Mouse (Mus musculus): ENCODE results near the gene Map2k3. TPM values are rescaled to one million over a fixed set of nuclear protein-coding genes. Genes with fewer than 3 reads are reported as not detected.

Map2k3 gene
- polyA plus RNA-seq, 1 experiment from 2014 or later, result 73.2 TPM

DNA sequence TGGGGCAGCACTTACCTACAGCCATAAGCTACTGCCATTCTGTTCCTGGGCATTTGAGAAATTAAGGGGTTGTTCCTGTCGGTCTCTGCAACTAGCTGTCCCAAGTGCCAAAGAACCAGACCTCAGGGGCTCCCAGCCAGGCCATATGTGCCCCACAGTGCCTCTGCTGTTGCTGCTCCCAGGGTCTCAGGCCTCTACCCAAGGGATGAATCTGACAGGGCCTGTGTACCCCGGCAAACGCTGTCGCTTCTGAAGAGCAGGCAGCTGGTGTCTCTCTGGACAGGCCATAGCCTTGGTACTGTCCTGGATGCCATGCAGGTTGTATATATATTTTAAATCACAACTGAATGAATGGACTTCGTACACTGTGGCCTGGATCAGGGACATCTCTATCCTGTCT, 20.1 kb downstream of the Map2k3 start:
- no peaks in the 10 kb centered on the region for H3K9me3 ChIP-seq
- WGBS, result 95% methylated on average over 5 of the region's 5 CpGs
- no peak overlapping the region for H3K4me3 ChIP-seq
- no peak overlapping the region for H3K27ac ChIP-seq
- peaks cover 60% of the 10 kb centered on the region for H3K36me3 ChIP-seq (replicated peaks)
- no peak for DNase-seq (ENCODE audit: extremely low spot score, low spot score)
- no peaks in the 10 kb centered on the region for H3K27me3 ChIP-seq (ENCODE audit: poor library complexity, severe bottlenecking)
- H3K4me1 ChIP-seq, result peaks cover 14% of the 10 kb centered on the region

DNA sequence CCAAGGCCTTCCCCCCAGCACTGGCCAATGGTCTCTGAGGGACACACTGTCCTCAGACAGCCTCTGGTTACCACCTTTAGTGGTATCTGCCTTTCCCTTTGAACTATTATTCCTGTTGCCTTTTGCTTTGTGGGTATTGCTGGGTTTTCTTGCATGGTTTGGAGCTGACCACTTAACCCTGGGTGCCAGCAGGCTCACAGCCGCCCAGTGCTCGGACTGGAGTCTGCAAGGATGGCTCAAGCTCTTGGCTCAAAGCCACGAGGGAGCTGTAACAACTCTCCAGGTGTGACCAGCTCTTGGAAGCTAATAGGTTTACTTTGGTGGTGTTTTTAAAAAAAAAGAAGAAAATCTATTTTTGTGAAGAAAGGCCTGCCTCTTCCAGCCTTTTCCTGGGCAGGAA, 20.5 kb downstream of the Map2k3 start:
- Histone ChIP-seq H3K36me3 (replicated peaks) (peaks cover 56% of the 10 kb centered on the region), H3K4me3 (no peak overlapping the region), H3K27ac (no peak overlapping the region), H3K4me1 (peaks cover 14% of the 10 kb centered on the region), H3K27me3 (ENCODE audit: poor library complexity, severe bottlenecking) (no peaks in the 10 kb centered on the region), H3K9me3 (no peaks in the 10 kb centered on the region)
- 88% methylated on average over 3 of the region's 3 CpGs for WGBS
- no peak for DNase-seq (ENCODE audit: extremely low spot score, low spot score)

DNA sequence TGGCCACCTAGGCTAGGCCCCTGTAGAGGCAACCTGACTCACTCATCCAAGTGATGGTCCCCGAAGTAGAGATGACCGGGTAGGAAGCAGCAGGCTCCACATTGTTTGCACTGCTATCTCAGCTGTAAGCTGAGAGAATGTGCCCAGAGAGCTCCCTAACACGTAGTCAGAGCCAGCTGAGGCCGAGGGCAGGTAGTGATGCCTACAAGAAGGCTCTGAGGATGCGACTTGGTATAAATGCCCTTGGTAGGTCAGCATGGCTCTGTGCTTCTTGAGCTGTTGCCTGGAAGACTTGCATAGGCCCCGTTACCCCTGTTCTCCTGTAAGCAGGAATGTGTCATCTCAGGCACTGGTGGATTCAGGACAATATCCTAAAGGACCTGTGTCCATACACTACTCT, 21.2 kb downstream of the Map2k3 start:
- no peak overlapping the region for H3K27ac ChIP-seq
- no peak overlapping the region for H3K4me3 ChIP-seq
- H3K9me3 ChIP-seq, result no peaks in the 10 kb centered on the region
- 91% methylated on average over 6 of the region's 6 CpGs for WGBS
- peaks cover 49% of the 10 kb centered on the region for H3K36me3 ChIP-seq (replicated peaks)
- peaks cover 14% of the 10 kb centered on the region for H3K4me1 ChIP-seq
- no peaks in the 10 kb centered on the region for H3K27me3 ChIP-seq (ENCODE audit: poor library complexity, severe bottlenecking)
- no peak for DNase-seq (ENCODE audit: extremely low spot score, low spot score)

DNA sequence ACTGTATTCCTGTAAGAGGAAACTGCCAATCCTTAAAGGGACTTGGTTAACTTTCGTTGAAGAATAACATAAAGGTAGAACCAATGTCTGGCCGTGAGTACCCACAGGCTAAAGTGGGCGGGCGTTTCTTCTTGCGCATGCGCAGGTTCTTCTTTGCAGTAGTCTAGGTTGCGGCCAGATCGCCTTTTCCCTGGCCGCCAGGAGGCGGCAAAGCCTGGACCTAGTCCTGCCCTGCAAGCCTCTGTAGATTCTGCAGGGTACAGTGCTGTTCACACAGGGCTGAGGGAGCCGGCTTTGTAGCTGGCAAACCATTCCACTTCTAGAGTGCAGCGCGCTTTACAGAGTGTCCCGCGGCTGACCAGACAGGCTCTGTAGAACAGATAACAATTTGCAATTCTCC, 22.0 kb downstream of the Map2k3 start:
- no peaks in the 10 kb centered on the region for H3K9me3 ChIP-seq
- peaks cover 14% of the 10 kb centered on the region for H3K4me1 ChIP-seq
- H3K4me3 ChIP-seq, result no peak overlapping the region
- no peak overlapping the region for H3K27ac ChIP-seq
- H3K27me3 ChIP-seq (ENCODE audit: poor library complexity, severe bottlenecking), result no peaks in the 10 kb centered on the region
- H3K36me3 ChIP-seq (replicated peaks), result peaks cover 41% of the 10 kb centered on the region
- DNase-seq (ENCODE audit: extremely low spot score, low spot score), result peak; percentile 88
- 12% methylated on average over 15 of the region's 15 CpGs for WGBS

DNA sequence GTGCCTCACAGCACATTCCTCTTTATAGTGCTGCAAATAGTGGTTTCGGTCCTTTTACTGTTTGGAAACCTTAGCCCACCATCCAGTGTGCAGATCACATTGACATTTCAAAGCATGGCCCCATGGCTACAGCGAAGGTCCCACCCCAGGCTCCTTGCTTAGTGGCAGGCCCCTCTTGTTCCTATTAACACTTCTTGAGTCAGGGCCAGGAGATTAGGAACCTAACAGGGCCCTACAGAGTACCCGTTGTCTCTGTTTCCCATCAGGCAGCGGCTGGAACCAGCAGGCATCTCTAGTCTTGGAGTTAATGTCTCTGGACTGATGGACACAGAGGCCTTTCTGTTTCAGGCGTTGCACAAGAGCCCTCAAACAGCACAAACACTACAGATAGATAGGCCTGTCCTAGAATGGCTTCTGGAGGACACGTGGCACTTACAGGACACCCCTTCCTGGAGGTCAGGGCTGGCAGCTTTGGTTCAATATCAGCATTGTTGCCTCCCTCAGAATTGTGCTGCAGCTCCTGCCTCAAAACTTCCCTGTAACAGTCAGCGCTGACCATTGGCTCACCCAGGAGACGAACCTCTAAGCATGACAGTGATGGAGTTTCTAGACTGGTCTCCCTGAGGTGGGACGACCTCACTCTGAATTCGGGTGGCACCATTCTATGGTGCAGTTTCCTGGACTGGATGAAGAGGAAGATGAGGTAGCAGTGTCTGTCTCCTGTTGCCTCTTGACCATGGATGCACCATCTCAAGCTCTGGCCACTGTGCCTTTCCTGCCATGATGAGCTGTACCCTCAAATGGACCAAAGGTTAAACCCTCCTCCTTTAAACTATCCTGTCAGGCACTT, 22.6 kb downstream of the Map2k3 start:
- H3K4me3 ChIP-seq, result no peak overlapping the region
- no peak overlapping the region for H3K27ac ChIP-seq
- no peaks in the 10 kb centered on the region for H3K9me3 ChIP-seq
- DNase-seq (ENCODE audit: extremely low spot score, low spot score), result no peak
- peaks cover 34% of the 10 kb centered on the region for H3K36me3 ChIP-seq (replicated peaks)
- no peaks in the 10 kb centered on the region for H3K27me3 ChIP-seq (ENCODE audit: poor library complexity, severe bottlenecking)
- H3K4me1 ChIP-seq, result peaks cover 14% of the 10 kb centered on the region
- WGBS, result 80% methylated on average over 10 of the region's 10 CpGs

DNA sequence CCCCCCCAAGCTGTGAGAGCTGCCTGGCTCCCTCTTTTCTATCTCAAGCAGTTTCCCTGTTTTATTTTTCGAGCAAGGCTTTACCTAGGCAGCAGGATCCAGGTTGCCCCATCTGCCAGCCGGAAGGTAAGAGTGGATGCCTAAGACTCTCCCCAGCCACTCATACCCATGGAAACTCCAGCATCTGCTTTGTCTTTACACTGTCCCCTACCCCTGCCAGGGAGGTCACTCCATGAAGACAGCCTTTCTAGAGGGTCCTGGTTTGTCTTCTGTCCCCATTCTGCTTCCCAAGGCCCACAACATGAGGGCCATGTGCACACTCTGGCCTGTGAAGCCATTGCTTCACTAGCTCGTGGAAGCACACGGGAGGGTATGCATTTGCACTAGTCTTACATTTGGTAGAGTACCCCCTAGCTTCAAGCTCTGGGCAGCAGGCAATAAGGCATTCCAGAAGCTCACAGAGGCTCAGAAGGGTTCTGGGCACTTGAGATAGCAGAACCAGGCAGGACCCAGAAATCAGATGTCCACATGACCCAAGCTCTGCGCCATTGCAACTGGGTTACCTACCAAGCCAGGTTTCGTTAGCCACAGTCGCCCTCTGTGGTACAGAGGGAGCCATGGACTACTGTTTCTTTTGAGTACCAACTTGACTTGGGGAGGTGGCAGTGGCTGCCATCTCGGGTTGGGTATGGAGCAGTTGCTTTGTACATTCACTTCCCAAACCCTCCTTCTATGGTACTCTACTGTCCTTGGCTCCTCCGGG, 24.0 kb downstream of the Map2k3 start:
- peaks cover 25% of the 10 kb centered on the region for H3K36me3 ChIP-seq (replicated peaks)
- no peaks in the 10 kb centered on the region for H3K27me3 ChIP-seq (ENCODE audit: poor library complexity, severe bottlenecking)
- H3K9me3 ChIP-seq, result no peaks in the 10 kb centered on the region
- H3K27ac ChIP-seq, result 0 out of 2 replicates have a peak overlapping the region, but pooled peaks have one; percentile 15
- H3K4me3 ChIP-seq, result no peak overlapping the region
- no peak for DNase-seq (ENCODE audit: extremely low spot score, low spot score)
- 76% methylated on average over 9 of the region's 9 CpGs for WGBS
- H3K4me1 ChIP-seq, result peaks cover 14% of the 10 kb centered on the region

DNA sequence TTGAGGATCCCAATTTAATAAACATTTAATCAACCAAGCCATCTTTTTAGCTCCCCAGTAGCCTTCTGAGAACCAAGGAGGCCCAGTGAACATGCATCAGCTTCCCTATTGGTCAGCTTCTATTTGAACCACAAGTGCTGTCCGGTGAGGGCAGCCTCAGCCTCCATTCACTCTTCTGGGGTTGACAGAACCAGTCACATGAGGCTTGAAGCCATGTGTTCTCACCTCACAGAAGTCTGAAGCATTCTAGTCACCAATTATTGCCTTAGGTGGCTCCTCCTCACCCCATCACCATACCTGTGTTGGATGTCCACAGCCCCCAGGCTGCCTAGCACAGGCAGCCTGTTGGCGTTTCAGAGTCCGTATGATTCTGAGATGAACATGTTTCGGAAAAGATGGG, 27.1 kb downstream of the Map2k3 start:
- Histone ChIP-seq H3K27me3 (ENCODE audit: poor library complexity, severe bottlenecking) (no peaks in the 10 kb centered on the region), H3K27ac (no peak overlapping the region), H3K9me3 (no peaks in the 10 kb centered on the region), H3K4me3 (no peak overlapping the region), H3K4me1 (peaks cover 9% of the 10 kb centered on the region), H3K36me3 (replicated peaks) (no peaks in the 10 kb centered on the region)
- 91% methylated on average over 4 of the region's 4 CpGs for WGBS
- DNase-seq (ENCODE audit: extremely low spot score, low spot score), result no peak

DNA sequence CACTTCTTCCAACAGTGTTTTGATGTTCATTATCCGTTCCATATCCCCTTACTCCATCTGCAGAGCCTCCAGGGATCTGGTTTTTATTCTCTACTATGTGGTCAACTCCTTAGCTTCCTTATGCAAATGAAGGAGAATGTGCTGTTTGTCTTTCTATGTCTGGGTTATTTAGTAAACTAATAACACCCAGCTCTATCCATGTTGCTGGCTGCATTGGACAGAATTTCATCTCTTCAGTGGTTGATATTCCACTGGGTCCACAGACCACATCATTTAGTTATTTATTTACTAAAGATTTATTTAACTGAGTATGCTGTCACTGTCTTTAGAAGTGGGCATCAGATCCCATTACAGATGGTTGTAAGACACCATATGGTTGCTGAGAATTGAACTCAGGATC, 29.3 kb downstream of the Map2k3 start:
- no peaks in the 10 kb centered on the region for H3K36me3 ChIP-seq (replicated peaks)
- H3K4me1 ChIP-seq, result peaks cover 4% of the 10 kb centered on the region; the same call in 1 of the 2 replicates
- H3K27ac ChIP-seq, result no peak overlapping the region
- H3K9me3 ChIP-seq, result peaks cover 6% of the 10 kb centered on the region
- 69% methylated on average over 1 of the region's 1 CpGs for WGBS
- no peak for DNase-seq (ENCODE audit: extremely low spot score, low spot score)
- H3K4me3 ChIP-seq, result no peak overlapping the region
- no peaks in the 10 kb centered on the region for H3K27me3 ChIP-seq (ENCODE audit: poor library complexity, severe bottlenecking)

DNA sequence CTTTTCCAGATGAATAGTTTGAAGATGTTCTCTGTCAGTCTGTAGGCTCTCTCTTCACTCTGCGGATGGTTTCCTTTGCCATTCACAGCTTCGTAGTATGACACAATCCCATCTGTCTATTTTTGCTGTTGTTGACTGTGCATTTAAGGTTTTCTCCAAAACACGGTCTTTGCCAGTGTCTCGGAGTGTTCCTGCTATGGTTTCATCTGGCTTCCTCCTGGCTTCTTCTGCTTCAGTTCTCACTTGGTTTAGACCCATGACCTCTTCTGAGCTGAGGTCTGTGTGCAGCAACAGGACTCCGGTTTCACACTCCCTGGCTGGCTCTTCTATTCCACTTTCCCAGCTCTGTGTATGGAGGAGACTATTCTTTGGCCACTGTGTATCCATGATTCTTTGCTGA, 30.9 kb downstream of the Map2k3 start:
- Histone ChIP-seq H3K27me3 (ENCODE audit: poor library complexity, severe bottlenecking) (no peaks in the 10 kb centered on the region), H3K27ac (no peak overlapping the region), H3K9me3 (peaks cover 6% of the 10 kb centered on the region), H3K4me1 (0 out of 2 replicates have a peak, but pooled peaks cover 4% of the 10 kb centered on the region), H3K36me3 (replicated peaks) (no peaks in the 10 kb centered on the region), H3K4me3 (no peak overlapping the region)
- 90% methylated on average over 5 of the region's 5 CpGs for WGBS
- no peak for DNase-seq (ENCODE audit: extremely low spot score, low spot score)

DNA sequence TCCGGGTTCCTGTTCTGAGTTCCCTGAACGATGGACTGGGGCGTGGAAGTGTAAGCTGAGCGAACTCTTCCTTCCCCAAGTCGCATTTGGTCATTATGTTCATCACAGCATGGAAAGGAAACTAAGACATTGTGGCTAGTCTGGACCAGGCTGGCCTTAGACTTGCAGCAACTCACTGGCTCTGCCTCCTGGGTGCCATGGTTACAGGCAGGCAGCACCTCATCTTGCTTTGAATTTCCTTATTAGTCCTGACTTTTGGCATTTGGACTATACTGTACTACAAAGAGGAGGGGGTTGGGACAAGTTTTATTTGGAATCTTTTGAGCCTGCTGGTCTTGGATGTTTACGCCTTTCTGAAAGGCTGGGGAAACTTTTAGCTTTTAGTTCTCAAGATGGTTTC, 35.1 kb downstream of the Map2k3 start:
- Histone ChIP-seq H3K4me1 (0 out of 2 replicates have a peak, but pooled peaks cover 4% of the 10 kb centered on the region), H3K4me3 (no peak overlapping the region), H3K9me3 (peaks cover 10% of the 10 kb centered on the region), H3K27ac (no peak overlapping the region), H3K27me3 (ENCODE audit: poor library complexity, severe bottlenecking) (no peaks in the 10 kb centered on the region), H3K36me3 (replicated peaks) (no peaks in the 10 kb centered on the region)
- 73% methylated on average over 6 of the region's 6 CpGs for WGBS
- no peak for DNase-seq (ENCODE audit: extremely low spot score, low spot score)

DNA sequence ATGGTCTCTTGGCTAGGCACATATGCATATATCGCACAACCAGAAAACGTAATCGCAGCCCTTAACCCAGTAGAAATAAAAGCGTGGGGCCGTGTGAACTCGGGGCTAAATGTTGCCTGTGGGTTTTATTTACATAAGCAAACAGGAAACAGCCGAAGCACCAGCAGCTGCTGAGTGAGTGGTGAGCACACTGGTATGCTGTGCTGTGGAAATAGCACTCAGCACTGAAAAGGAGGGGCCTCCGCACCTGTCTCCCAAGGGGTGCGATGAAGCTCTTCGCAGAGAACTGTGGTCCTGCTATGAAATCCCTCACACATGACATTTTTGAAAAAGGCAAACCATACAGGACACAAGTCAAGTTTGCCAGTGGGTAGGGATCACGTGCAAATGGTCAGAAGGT, 43.3 kb downstream of the Map2k3 start:
- Histone ChIP-seq H3K27ac (no peak overlapping the region), H3K4me1 (peaks cover 18% of the 10 kb centered on the region), H3K27me3 (ENCODE audit: poor library complexity, severe bottlenecking) (no peaks in the 10 kb centered on the region), H3K9me3 (no peaks in the 10 kb centered on the region), H3K36me3 (replicated peaks) (no peaks in the 10 kb centered on the region), H3K4me3 (no peak overlapping the region)
- WGBS, result 84% methylated on average over 11 of the region's 11 CpGs
- no peak for DNase-seq (ENCODE audit: extremely low spot score, low spot score)

DNA sequence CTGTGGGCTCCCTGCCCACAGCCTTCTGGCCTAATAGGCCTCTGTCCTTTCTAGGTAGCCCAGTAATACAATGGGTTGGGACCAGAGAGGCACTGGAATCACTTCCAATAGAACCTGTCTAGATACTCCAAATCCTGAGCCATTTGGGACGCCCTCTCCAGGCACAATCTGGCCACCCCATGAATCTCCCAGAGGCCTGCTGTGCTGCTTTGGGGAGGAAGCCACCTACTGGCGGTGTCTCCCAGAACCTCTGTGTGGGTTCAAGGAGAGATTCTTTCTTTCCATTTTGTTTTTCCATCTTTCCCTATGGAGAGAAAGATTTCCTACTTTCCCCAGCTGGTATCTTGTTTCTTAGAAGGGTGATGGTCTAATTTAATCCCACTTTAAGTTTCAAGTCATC, 44.4 kb downstream of the Map2k3 start:
- no peak for DNase-seq (ENCODE audit: extremely low spot score, low spot score)
- Histone ChIP-seq H3K36me3 (replicated peaks) (no peaks in the 10 kb centered on the region), H3K4me1 (peaks cover 18% of the 10 kb centered on the region), H3K9me3 (no peaks in the 10 kb centered on the region), H3K27me3 (ENCODE audit: poor library complexity, severe bottlenecking) (no peaks in the 10 kb centered on the region), H3K27ac (no peak overlapping the region), H3K4me3 (no peak overlapping the region)
- 68% methylated on average over 2 of the region's 2 CpGs for WGBS

DNA sequence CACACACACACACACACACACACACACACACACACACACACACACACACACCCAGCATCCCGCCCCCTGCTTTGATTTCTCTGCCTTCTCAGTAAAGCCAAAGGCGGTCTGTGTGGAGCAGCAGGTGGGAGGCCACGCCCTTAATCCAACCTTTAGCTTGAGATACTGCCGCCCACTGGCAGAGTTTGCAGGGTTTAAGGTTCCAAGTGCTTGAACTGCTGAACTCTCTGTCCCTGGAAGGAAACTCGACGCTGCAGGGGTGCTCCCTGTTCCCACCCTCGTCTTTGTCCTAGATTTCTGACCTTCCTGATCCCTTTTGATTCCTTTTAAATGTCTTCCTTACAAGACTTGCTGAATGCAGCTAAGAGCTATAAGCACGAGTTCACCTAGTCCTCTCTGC, 44.9 kb downstream of the Map2k3 start:
- DNase-seq (ENCODE audit: extremely low spot score, low spot score), result peak; percentile 31
- H3K4me1 ChIP-seq, result peaks cover 19% of the 10 kb centered on the region
- WGBS, result 8% methylated on average over 8 of the region's 8 CpGs
- peak overlapping the region; percentile 46 for H3K27ac ChIP-seq
- H3K9me3 ChIP-seq, result no peaks in the 10 kb centered on the region
- H3K27me3 ChIP-seq (ENCODE audit: poor library complexity, severe bottlenecking), result no peaks in the 10 kb centered on the region
- H3K36me3 ChIP-seq (replicated peaks), result no peaks in the 10 kb centered on the region
- H3K4me3 ChIP-seq, result no peak overlapping the region

Measured in forebrain, embryonic 10.5 days (tissue).